Mouse (Mus musculus) retina, postnatal 1 day (tissue): ENCODE results near the gene Dock2.

ENCODE experiments used
- DNase-seq: peaks from one replicate; pipeline ENCODE4 v3.0.0-alpha.2; 2012

The Dock2 gene

DNA sequence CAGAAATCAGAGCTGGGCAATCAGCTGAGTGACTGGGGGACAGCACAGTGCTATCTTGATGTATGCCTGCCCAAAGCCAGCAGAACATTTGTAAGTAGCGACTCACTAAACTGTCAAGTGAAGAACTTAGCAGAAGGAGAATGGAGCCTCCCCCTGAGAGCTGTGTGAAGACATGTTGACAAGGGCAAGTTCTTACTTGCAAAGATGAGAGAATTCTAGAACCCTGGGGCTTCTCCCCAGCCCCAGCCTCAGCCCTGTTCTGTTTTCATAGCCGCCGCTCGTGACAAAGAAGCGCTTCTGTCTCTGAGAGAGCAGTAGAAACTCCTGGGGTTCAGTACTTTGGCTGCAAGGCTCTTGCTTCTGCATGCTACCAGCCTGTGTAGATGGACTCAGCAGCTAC lies 444.0 kb downstream of the Dock2 start:
- DNase-seq: no peak

DNA sequence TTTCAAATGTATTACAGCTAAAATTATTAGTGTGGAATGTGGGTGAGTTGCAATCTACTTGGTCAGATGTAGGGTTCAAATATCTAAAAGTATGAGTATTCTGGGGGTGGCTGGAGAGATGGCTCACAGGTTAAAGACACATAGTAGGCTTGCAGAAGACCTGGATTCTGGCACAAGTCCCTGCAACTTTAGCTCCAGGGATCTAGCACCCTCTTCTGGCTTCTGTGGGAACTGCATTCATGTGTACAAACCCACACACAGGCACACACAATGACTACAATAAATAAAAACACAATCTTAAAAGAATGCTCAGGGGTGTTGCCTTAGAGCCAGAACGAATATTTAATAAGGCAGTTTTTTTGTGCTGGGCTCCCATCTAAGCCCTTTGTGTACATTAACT lies 445.8 kb downstream of the Dock2 start:
- no peak for DNase-seq

GRCm38 (mm10) chr11:34332344-34333031 lies 451.2 kb downstream of the Dock2 start:
- no peak for DNase-seq

- DNase-seq: no peak
Observed at GRCm38 (mm10) chr11:34323664-34324063, 460.0 kb downstream of the Dock2 start.

DNA sequence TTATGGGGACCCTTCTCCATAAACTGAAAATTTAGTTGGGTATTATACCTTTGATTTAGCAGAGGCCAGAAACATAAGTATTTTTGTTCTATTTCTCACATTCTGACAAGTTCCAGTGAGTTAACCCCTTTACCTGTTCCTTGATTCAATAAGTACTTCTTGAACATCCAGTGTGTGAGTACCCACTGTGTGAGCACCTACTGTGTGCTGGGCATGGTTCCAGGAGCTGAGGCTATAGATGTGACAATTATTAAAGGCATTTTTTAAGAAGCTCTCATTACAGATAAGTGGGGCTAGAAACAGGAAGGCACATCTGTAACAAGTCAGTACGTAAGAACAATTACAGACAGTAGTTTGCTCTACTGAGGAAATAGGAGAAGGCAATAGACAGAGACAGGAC lies 464.4 kb downstream of the Dock2 start:
- no peak for DNase-seq

DNA sequence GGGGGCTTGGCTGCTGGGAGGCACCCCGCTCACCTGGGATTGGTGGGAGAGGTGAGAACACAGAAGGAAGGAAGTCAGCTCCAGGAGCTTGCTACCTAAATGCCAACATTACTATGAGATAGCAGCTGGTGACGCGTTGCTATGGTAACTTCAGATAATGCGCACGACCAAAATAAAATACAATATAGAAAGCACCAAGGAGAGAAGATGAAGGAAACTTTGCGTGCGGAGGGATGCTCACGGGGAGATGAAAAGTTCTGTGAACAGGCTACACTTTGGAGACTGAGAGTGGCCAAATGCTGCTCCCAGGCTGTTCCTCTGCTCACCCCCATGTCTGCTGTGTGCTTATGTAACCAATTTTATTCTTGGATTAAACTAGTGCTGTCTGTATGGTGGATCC lies 466.7 kb downstream of the Dock2 start:
- DNase-seq: no peak

- DNase-seq: peak; percentile 59
Observed at GRCm38 (mm10) chr11:34316176-34316575, 467.5 kb downstream of the Dock2 start.

GRCm38 (mm10) chr11:34315383-34315782 lies 468.3 kb downstream of the Dock2 start:
- DNase-seq: no peak

- peak; percentile 70 for DNase-seq
Observed at GRCm38 (mm10) chr11:34314534-34315379, 468.9 kb downstream of the Dock2 start, which contains the start of gene Fam196b. TSS of gene Fam196b (plus strand) at chr11:34314822.

GRCm38 (mm10) chr11:34312208-34312607 lies 471.5 kb downstream of the Dock2 start:
- no peak for DNase-seq

DNA sequence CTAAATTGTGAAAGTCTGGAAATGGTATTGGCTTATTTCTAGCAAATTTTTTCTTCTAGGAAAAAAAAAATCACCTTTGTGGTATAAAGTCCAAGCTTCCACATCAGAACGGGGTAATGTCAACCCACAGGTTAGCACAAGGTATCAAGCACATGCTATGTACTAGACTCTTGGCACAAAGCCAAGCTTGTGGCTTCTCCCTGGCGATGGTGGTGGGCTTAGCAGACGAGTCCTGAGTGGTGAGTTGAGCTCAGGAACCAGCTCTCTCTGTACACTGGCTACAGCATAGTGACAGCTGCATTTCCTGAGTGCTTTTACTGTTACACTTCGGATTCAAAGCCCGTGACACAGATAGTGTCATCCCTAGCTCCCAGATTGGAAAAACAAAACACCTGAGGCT lies 472.0 kb downstream of the Dock2 start:
- no peak for DNase-seq

DNA sequence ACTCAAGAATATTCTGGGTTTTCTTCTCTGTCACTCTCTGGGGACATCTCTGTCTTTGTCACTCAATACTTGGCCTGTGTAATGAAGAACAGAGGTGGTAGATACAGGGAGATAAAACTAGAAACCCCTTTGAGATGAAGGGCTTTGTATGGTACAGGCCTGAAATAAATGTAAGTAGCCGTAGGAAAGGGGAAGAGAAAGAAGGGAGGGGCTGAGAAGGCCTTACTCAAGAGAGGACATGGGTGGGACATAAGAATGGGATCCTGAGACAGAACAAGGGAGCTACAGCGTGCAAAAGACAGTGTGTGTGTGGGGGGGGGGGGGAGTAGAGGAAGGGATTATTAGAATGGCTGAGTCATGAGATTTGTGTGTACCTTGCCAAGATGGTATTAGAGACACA lies 474.3 kb downstream of the Dock2 start:
- no peak for DNase-seq

DNA sequence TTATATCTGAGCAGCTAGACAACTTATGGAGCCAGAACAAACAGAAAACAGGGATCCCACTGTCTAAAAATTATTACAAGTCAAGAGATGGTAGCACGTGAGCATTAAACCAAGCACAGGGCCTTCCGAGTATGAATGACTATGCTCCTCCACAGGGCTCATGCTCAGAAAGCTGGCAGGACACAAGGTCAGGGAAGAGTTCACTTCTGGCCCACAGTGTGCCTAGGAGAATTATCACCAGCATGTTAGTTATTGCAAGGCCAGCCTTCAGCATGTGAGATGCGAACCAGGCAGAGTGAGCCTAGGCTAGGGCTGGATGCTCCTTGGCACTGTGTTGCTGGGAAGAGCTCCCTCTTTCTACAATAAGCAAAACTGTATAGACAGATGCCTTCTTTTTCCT lies 475.0 kb downstream of the Dock2 start:
- DNase-seq: no peak

DNA sequence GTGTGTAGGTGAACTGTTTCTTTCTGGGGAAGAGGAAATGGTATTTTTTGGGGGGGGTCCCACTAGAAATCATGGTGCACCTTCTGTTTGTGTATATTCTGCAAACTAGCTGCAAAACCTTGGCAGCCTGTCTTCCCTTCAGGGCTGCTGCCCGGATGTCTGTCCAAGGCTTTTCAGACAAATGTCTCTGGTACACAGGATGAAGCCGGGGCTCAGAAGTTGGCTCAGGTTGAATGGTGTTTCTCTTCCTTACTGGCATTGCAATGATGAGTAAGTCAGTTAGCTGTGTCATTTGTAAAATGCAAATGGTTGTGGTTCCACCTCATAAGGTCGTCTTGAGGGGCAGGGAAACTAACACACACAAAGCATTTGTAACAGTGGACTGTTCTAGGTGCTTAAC lies 477.5 kb downstream of the Dock2 start:
- DNase-seq: no peak

DNA sequence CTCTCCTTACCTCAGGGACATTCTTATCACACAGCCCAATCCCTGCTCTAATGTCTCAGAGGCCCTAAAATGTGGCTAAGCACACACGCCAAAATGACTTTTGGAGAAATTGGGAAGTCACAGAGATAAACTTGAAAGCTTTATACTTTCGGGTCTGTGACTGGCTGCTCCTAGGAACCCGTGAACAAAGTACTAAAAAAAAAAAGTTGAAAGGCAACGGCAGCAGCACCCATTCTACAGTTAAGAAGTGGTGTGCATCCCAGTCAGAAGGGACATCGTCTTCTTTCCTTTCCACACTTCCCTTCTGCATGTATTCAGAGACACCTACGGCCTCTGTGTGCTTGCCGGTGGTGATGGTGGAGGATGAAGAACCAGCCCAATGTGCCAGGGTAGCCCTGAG lies 483.6 kb downstream of the Dock2 start:
- DNase-seq: no peak

- no peak for DNase-seq
Observed at GRCm38 (mm10) chr11:34299550-34299949, 484.1 kb downstream of the Dock2 start.

- no peak for DNase-seq
Observed at GRCm38 (mm10) chr11:34297698-34298378, 485.9 kb downstream of the Dock2 start.

GRCm38 (mm10) chr11:34291304-34291703 lies 492.4 kb downstream of the Dock2 start:
- no peak for DNase-seq

DNA sequence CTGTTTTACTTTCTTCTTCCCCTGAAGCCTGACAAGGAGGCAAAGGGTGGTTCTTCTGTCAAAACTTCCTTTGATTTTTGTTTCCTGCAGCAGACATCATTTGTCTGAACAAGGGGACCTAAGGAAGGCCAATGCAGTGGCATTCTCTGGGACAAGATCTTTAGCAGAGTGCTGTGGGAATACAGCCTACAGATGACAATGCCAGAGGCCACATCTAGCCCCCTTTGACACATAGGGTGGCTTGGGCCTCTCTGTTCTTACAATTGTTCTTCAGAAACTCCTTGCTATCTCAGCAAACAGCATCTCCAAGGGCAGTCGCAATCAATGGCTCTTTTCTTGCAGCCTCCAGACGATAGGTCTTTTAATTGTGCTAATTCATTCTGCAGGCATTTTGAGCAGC lies 493.0 kb downstream of the Dock2 start:
- no peak for DNase-seq

DNA sequence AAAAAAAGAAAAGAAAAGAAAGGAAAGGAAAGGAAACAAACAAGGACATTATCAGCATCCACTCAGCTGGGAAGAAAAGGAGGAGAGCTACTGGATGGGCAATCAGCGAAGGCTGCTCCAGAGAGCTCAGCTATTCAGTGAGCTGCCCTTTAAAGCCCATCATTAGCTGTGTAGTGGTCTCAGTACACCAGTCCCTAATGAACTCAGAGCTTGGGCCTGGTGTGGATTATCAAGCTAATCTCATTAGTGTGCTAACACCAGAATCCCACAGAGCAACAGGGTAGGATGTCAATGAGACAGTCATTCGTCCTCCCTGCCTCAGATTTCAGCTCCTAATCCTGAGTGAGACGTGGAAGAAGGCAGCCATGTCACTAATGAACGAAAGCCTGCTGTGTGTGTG lies 493.4 kb downstream of the Dock2 start:
- peak; percentile 89 for DNase-seq

- DNase-seq: peak; percentile 23
Observed at GRCm38 (mm10) chr11:34284124-34284808, 499.4 kb downstream of the Dock2 start.

- peak; percentile 19 for DNase-seq
Observed at GRCm38 (mm10) chr11:34277047-34277445, 506.6 kb downstream of the Dock2 start.
